Mouse (Mus musculus) spleen, adult 2 months (tissue): ENCODE results near the gene Prkce.

Source experiments
- CTCF ChIP-seq: fragments of 200-500 bp; IDR thresholded peaks from 2 replicates; pipeline ENCODE4 v1.5.1; 2011; ENCODE audit warnings: mild to moderate bottlenecking, inconsistent platforms; ENCODE audit not compliant: insufficient read depth, insufficient read length, insufficient replicate concordance; ENCODE audit errors: extremely low read depth
- POLR2A ChIP-seq: fragments of 200-500 bp; IDR thresholded peaks from 2 replicates; pipeline ENCODE4 v1.6.1; 2011; ENCODE audit warnings: low read depth, low read length, inconsistent platforms

DNA sequence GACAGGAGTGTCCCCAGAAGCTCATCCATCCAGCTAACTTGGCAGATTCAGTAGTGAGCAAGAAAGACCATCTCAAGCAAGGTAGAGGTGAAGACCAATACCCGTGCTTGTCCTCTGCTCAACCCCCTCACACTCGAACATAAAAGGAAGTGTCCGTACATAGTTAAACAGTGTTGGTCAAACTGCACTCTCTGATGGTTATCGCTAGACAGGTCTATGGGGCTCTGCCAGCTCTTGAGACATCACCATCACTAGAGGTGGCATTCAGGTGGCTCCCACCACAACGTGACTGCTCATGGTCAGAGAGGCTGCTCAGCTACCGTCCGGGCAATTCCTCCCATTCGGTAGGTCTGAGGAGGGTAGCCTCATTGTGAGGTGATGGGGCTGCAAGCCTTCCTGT lies 296.6 kb downstream of the Prkce start:
- TF ChIP-seq POLR2A (no peak), CTCF (no peak)
